Mouse (Mus musculus) kidney, embryonic 15.5 days (tissue): ENCODE measurements at regions not wholly inside any gene's neighbourhood (a gene's known extent, or its start where the extent isn't known, plus 50 kb on each side); places are given as distances from the start of the nearest gene placed in this dataset.
"Not testable (repeated sequence)": the region's sequence is repeated elsewhere in the genome, so short reads cannot be mapped to it uniquely, and the experiment has no call there.

ENCODE experiments used
- ATAC-seq: fragments of 200-750 bp; cut with Nextera tagmentation; replicated peaks from 2 replicates; pipeline ENCODE4 v1.8.0; 2017; ENCODE audit warnings: moderate TSS enrichment; ENCODE audit not compliant: low FRiP score
- H3K27ac ChIP-seq: fragments of 300-500 bp; sonication (generic); 2 replicates; pipeline ENCODE4 v1.5.1; 2015; ENCODE audit warnings: mild to moderate bottlenecking, inconsistent platforms
- H3K27me3 ChIP-seq: fragments of 300-500 bp; sonication (generic); 2 replicates; pipeline ENCODE4 v1.6.1; 2015; ENCODE audit warnings: inconsistent platforms
- H3K36me3 ChIP-seq: fragments of 300-500 bp; sonication (generic); 2 replicates; pipeline ENCODE4 v1.6.1; 2015; ENCODE audit warnings: inconsistent platforms
- H3K4me1 ChIP-seq: fragments of 300-500 bp; sonication (generic); 2 replicates; pipeline ENCODE4 v1.6.1; 2015; ENCODE audit warnings: inconsistent platforms
- H3K4me2 ChIP-seq: fragments of 300-500 bp; sonication (generic); 2 replicates; pipeline ENCODE4 v1.6.1; 2015; ENCODE audit warnings: moderate library complexity, mild to moderate bottlenecking, inconsistent platforms
- H3K4me3 ChIP-seq: fragments of 300-500 bp; sonication (generic); replicated peaks from 2 replicates; pipeline ENCODE4 v1.5.1; 2015; ENCODE audit warnings: mild to moderate bottlenecking, inconsistent platforms
- H3K9ac ChIP-seq: fragments of 300-500 bp; sonication (generic); 2 replicates; pipeline ENCODE4 v1.6.1; 2015; ENCODE audit warnings: mild to moderate bottlenecking, inconsistent platforms
- H3K9me3 ChIP-seq: fragments of 300-500 bp; sonication (generic); replicated peaks from 2 replicates; pipeline ENCODE4 v1.6.1; 2016; ENCODE audit warnings: inconsistent platforms
- WGBS: fragments of 180-500 bp; shearing (Covaris S2); methylation state at CpG from one replicate; pipeline ENCODE4 v1.1.7; 2015; ENCODE audit warnings: mixed read lengths; 5-methylcytosine and 5-hydroxymethylcytosine counted together

DNA sequence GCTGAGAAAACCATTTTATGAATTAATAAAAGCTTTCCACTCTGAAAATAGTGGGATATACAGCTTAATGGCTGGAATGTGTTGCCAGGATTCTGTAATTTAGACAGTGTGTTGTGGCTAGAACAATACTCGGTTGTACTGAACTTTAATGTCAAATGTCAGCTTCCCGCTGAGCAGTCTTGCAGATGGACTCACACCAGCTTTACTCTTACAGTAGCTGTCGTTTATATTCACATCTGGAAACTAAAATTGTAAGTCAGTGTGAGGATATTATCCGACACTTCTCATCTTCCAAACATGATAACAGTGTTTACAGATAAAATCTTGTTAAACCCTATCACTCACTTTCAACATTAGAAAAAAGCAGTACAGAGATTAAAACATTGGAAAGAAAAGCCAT lies 328.3 kb upstream of the Gje1 start:
- ATAC-seq, result no peak

DNA sequence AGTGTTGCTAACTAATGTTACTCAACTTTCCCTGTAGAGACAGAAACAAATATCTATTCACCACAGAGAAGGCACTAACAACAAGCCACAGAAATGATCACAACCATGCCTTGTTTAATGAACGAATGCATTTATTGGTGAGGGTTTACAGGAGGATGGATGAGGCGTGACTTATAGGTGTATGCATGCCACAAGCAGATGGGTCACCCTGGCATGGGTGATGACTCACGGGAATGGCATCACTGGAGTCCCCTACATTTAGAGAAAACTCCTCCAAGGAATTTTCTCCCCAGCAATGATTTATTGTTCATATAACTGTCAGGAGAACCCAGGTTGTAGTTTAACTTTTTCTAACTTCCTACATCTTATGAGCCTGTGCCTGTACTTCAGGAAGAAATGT lies 319.6 kb upstream of the Gje1 start:
- WGBS, result 80% methylated on average over 3 of the region's 3 CpGs
- Histone ChIP-seq H3K4me3 (no peak overlapping the region), H3K9me3 (no peaks in the 10 kb centered on the region), H3K4me2 (no peak overlapping the region), H3K27ac (no peak overlapping the region), H3K4me1 (no peaks in the 10 kb centered on the region), H3K9ac (no peak overlapping the region), H3K27me3 (no peaks in the 10 kb centered on the region), H3K36me3 (no peaks in the 10 kb centered on the region)
- no peak for ATAC-seq

More for the DNA sequence above, 328.3 kb upstream of the Gje1 start:
- Histone ChIP-seq H3K36me3 (no peaks in the 10 kb centered on the region), H3K27me3 (no peaks in the 10 kb centered on the region), H3K9ac (no peak overlapping the region), H3K9me3 (no peaks in the 10 kb centered on the region), H3K4me1 (no peaks in the 10 kb centered on the region), H3K4me2 (no peak overlapping the region), H3K27ac (no peak overlapping the region), H3K4me3 (no peak overlapping the region)
- 69% methylated on average over 4 of the region's 4 CpGs for WGBS

DNA sequence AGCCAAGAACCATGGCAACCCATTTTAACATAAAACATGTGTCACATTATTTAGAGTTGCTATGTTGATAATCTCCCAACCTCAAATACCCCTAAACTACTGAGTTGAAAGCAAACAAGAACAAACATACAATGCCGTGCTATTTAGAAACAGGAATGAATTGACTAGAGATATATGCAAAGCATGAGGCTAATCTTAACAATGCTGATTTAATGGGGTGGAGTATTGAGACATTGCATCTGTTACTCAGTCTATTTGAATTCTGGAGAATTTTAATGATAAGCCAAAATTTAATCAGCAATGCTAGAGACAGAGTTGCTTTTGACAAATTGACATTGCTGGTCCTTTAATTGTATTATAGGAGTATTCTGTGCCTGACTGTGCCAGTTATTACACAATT lies 313.5 kb upstream of the Gje1 start:
- H3K27me3 ChIP-seq, result no peaks in the 10 kb centered on the region
- 68% methylated on average over 1 of the region's 1 CpGs for WGBS
- H3K4me2 ChIP-seq, result no peak overlapping the region
- no peaks in the 10 kb centered on the region for H3K9me3 ChIP-seq
- no peaks in the 10 kb centered on the region for H3K36me3 ChIP-seq
- no peak overlapping the region for H3K4me3 ChIP-seq
- H3K4me1 ChIP-seq, result no peaks in the 10 kb centered on the region
- no peak overlapping the region for H3K27ac ChIP-seq
- H3K9ac ChIP-seq, result no peak overlapping the region
- no peak for ATAC-seq

DNA sequence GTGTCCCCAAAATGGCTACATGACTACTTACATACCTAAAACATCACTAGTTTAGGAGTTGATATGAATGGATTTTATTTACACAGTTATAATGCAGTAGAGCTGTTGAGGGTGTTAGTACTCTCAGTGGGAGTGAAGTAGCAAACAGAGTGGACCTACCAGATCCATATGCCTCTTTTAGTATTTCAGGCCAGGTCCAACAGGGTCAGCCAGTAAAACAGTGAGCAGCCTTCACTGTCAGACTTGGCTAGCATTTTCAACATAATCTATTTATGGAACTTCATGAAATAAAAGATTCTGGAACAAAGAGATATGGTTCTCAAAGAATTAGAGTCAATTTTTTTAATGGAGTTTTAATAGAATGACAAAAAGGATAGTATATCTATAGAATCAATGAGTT lies 311.1 kb upstream of the Gje1 start:
- Histone ChIP-seq H3K9me3 (no peaks in the 10 kb centered on the region), H3K27ac (no peak overlapping the region), H3K4me3 (no peak overlapping the region), H3K27me3 (no peaks in the 10 kb centered on the region), H3K9ac (no peak overlapping the region), H3K36me3 (no peaks in the 10 kb centered on the region), H3K4me2 (no peak overlapping the region), H3K4me1 (no peaks in the 10 kb centered on the region)
- no peak for ATAC-seq

DNA sequence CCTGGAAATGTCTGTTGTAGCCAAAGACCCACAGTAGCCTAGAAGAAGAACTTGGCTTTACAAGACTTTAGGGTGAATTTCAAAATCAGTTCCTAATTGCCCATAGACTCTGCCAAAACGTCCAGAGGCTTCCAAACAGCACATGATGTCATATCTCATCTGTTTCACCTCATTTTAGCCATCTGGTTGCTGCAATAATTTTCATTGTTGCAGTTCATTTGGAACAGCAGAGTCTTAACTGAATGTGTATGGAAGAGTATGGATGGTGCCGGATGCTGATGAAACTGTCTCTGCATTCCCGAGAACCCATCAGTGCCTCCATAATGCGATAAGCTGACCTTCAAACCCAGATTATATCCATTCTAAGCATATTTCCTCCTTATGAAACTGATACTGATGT lies 295.9 kb upstream of the Gje1 start:
- H3K4me2 ChIP-seq, result no peak overlapping the region
- WGBS, result 76% methylated on average over 4 of the region's 4 CpGs
- no peaks in the 10 kb centered on the region for H3K36me3 ChIP-seq
- no peaks in the 10 kb centered on the region for H3K27me3 ChIP-seq
- H3K27ac ChIP-seq, result no peak overlapping the region
- no peaks in the 10 kb centered on the region for H3K4me1 ChIP-seq
- no peak overlapping the region for H3K9ac ChIP-seq
- no peak for ATAC-seq
- no peaks in the 10 kb centered on the region for H3K9me3 ChIP-seq
- H3K4me3 ChIP-seq, result no peak overlapping the region

DNA sequence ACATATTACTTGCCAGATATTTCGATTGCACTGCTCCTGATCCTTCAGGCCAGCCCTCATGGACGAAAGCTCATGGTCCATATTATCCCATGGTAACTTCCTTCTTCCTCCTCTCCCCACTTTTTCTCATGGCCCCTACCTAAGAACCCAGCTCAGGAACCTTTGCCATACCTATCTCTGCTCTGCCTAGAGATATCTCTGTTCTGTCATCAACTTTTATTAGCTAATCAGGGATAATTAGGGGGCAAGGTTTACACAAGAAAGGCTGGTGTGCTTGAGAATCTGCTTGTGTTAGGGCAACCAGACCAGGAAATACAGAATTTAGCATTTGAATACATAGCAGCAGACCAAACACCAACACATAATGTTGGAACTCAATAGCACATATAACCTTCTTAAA lies 278.4 kb upstream of the Gje1 start:
- no peak overlapping the region for H3K4me3 ChIP-seq
- no peaks in the 10 kb centered on the region for H3K4me1 ChIP-seq
- ATAC-seq, result no peak
- H3K27me3 ChIP-seq, result no peaks in the 10 kb centered on the region
- 85% methylated on average over 2 of the region's 2 CpGs for WGBS
- H3K4me2 ChIP-seq, result no peak overlapping the region
- H3K9ac ChIP-seq, result no peak overlapping the region
- H3K36me3 ChIP-seq, result no peaks in the 10 kb centered on the region
- H3K9me3 ChIP-seq, result no peaks in the 10 kb centered on the region
- no peak overlapping the region for H3K27ac ChIP-seq

DNA sequence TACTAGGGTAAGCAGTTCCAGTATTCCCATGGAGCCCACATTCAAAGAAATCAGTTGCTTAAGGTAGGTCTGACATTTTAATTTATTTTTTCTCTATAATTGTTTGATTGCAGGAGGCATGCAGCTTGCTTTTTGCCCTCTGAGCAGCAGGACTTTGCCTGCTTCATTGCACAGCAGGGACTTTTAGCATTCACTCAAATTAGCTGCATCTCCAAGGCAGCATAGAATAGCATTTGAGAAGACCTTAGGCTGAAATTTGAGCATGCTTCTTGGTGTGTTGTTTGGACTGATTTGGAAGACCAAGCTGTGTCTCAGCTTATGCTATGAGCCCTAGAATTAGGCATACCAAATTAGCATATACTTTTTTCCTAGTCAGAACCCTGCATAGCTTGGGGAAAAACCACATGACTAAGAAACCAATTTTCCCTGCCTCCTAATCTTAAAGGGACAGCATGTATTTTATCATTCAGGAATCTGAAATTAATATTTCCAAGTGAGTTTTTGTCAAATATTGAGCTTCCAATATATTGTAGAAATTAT lies 271.7 kb upstream of the Gje1 start:
- Histone ChIP-seq H3K9ac (no peak overlapping the region), H3K36me3 (no peaks in the 10 kb centered on the region)
- ATAC-seq, result no peak

DNA sequence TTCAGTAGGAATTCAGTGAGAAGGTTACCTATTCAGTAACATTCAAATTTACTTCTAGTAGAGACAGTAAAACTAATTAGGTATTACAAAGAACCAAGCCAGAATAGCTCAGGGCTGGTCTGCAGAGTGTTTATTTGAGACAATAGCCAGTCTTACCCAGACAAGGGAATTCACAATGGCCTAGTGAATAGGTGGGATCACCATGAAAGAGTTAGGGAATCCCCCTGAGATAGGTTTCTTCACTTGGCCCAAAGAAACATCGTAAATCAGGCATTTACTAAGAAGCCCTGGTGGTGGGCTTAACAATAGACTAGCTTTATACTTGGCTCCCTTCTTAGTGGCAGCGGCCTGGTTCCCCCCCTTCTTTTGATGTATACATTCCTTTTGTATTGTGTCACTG lies 268.6 kb upstream of the Gje1 start:
- not testable (repeated sequence) for H3K4me3 ChIP-seq, H3K9me3 ChIP-seq, H3K36me3 ChIP-seq, H3K4me2 ChIP-seq, H3K4me1 ChIP-seq, H3K27ac ChIP-seq, H3K9ac ChIP-seq, ATAC-seq, H3K27me3 ChIP-seq
- 53% methylated on average over 2 of the region's 2 CpGs for WGBS

More for the DNA sequence above, 271.7 kb upstream of the Gje1 start:
- Histone ChIP-seq H3K27me3 (no peaks in the 10 kb centered on the region), H3K4me3 (no peak overlapping the region), H3K9me3 (no peaks in the 10 kb centered on the region), H3K4me2 (no peak overlapping the region), H3K27ac (no peak overlapping the region), H3K4me1 (no peaks in the 10 kb centered on the region)

DNA sequence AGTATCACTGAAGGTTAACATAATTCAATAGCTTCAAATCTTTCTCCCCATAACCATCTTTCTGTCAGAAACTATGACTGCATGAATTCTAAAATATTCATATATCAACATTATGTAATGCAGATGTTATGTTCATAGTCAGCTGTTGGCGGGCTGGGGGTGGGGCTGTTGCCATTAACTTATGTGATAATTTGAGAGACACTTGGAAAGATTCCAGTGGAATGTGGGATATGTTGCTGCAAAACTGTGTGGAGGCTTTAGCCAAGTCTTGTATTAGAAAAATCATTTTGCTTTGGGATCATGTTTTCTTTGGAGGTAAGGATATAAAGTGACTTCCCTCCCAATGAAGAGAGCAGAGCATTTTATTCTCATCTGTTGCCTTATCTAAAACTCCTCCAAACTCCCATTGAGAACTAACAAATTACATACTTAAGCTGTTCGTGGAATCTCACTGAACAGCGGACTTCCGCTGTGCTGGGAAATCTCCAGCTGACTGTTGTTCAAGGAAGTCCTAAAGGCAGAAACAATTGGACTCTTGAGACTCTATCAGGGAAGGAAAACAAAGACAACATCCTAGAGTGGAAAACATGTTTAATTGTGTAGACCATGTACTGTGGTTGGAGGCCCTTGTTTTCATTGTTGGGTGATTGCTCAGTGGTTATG lies 260.2 kb upstream of the Gje1 start:
- no peak overlapping the region for H3K4me2 ChIP-seq
- ATAC-seq, result peak; percentile 83; the same call in 1 of the 2 replicates
- H3K4me3 ChIP-seq, result no peak overlapping the region
- peak overlapping the region; percentile 37 for H3K27ac ChIP-seq
- 58% methylated on average over 4 of the region's 4 CpGs for WGBS
- H3K4me1 ChIP-seq, result no peaks in the 10 kb centered on the region
- no peak overlapping the region for H3K9ac ChIP-seq
- no peaks in the 10 kb centered on the region for H3K27me3 ChIP-seq
- H3K36me3 ChIP-seq, result no peaks in the 10 kb centered on the region
- no peaks in the 10 kb centered on the region for H3K9me3 ChIP-seq

DNA sequence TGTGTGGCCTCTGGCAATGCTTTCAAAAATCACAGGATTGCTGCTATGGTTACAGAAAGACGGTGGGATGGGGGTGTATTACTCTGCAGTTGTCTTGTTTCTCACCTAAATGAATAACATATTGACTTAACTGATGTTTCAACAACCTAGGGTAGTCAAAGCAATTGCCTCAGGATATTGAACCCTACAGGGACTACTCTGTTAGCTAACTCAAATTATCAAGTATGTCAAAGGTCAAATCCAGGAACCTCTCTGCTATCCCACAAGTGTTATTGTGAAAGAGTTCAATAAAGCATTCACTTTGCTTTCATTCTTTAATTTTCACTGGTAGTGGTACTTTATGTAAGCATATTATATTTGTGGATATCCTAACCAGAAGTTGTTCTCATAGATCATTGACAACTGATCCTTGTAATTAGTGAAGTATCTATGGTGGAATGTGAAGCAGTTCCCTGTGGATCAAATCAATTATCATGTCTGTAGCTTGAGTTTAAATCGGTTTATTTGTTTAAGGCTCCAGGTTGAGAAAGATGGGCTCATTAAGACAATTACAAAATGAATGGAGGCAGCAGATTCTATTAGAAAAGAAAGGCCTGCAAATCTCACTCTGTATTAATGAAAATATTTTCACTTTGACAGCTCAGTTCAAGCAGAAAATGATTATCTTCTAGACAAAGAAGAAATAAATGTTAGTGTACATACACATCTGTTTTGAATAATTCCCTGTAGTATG lies 259.4 kb upstream of the Gje1 start:
- Histone ChIP-seq H3K27ac (no peak overlapping the region), H3K4me2 (no peak overlapping the region), H3K36me3 (no peaks in the 10 kb centered on the region), H3K9me3 (no peaks in the 10 kb centered on the region), H3K27me3 (no peaks in the 10 kb centered on the region), H3K4me1 (no peaks in the 10 kb centered on the region), H3K9ac (no peak overlapping the region), H3K4me3 (no peak overlapping the region)
- 66% methylated on average over 2 of the region's 2 CpGs for WGBS
- no peak for ATAC-seq

DNA sequence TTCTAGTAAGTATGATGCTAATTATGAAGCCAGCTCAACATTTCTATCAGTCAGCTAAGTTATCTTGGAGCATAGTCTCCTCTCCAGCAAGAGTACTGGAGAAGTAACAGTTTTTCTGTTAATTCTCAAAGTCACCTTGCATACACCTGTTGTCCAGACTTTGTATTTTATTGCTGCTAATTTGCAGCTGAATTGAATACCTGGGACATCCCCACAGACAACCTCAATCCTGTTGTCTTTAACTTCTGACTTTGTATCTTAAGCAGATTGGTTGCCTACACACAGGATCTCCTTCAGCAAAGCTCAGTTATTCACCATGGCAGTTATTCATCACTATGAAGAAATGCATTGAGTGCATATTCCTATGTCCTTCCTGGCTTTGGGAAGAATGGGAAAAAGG lies 251.7 kb upstream of the Gje1 start:
- Histone ChIP-seq H3K27me3 (no peaks in the 10 kb centered on the region), H3K36me3 (no peaks in the 10 kb centered on the region), H3K9ac (no peak overlapping the region), H3K27ac (no peak overlapping the region), H3K4me1 (no peaks in the 10 kb centered on the region), H3K4me2 (no peak overlapping the region), H3K4me3 (no peak overlapping the region), H3K9me3 (no peaks in the 10 kb centered on the region)
- no peak for ATAC-seq

DNA sequence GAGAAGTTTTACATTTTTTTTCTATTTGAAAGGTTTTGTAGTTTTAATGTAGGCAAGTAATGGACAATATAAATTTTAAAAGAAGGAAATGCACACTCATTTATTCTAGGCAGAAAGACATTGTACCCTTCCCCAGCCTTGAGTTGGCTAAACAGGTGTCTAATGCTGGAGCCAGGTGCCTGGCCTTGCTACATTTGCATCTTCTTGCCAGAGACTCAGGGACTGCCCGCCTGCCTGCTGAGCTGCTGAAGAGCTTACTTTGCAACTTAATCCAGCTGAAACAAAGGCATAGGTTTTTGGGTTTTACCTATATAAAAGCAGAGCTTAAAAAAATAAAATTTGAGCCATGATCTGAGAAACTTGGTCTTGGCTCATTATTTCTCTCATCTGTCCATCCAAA lies 249.6 kb upstream of the Gje1 start:
- 53% methylated on average over 1 of the region's 1 CpGs for WGBS

DNA sequence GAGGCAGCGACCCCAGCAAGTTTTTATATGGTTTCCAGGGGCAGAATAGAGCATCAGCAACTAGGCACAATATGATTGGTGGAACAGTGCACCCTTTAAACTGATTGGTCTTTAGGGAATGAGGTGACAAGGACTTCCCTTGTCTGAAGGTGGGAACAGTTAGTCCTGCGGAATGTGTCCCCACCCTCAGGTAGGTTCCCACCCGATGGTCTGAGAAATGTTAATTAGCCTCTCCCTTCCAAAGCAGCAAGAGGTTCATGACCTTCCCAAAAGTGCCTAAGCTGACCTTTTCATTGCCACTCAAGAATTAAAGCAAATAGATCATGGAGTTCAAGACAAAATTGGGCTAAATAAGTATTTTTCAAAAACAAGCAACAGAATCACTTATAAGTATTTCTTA lies 248.8 kb upstream of the Gje1 start:
- H3K9me3 ChIP-seq, H3K27me3 ChIP-seq, H3K4me2 ChIP-seq, H3K4me1 ChIP-seq, H3K36me3 ChIP-seq, H3K27ac ChIP-seq, H3K9ac ChIP-seq, H3K4me3 ChIP-seq, ATAC-seq: not testable (repeated sequence)
- 75% methylated on average over 3 of the region's 3 CpGs for WGBS

More for the DNA sequence above, 249.6 kb upstream of the Gje1 start:
- no peaks in the 10 kb centered on the region for H3K36me3 ChIP-seq
- H3K27ac ChIP-seq, result no peak overlapping the region
- ATAC-seq, result no peak
- H3K9me3 ChIP-seq, result no peaks in the 10 kb centered on the region
- H3K4me1 ChIP-seq, result no peaks in the 10 kb centered on the region
- no peak overlapping the region for H3K9ac ChIP-seq
- H3K27me3 ChIP-seq, result no peaks in the 10 kb centered on the region
- H3K4me3 ChIP-seq, result no peak overlapping the region
- H3K4me2 ChIP-seq, result no peak overlapping the region
